Mouse (Mus musculus): ENCODE measurements around the gene Ctdspl.

The Ctdspl gene

DNA sequence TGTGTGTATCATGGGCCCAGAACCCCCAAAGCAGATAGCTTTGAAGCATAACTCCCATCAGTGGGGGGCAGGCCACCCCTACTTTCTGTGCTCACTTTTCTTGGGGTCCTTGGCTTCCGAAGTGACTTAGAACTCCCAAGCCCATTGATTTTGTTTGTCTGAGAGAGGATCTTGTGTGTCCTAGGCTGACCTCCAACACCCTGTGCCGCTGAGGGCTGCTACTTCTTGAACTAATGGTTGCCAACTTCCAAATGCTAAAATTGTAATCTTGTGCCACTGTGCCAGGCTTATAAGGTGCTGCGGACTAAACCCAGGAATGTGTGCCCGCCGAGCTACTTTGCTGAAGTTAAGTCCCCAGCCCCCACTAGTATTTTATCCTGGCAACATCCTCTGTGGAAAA is 164.2 kb downstream of the Ctdspl start:
- DNase-seq (ENCODE audit: low read depth in 2 of 2, low spot score in 2 of 2) = no peak

DNA sequence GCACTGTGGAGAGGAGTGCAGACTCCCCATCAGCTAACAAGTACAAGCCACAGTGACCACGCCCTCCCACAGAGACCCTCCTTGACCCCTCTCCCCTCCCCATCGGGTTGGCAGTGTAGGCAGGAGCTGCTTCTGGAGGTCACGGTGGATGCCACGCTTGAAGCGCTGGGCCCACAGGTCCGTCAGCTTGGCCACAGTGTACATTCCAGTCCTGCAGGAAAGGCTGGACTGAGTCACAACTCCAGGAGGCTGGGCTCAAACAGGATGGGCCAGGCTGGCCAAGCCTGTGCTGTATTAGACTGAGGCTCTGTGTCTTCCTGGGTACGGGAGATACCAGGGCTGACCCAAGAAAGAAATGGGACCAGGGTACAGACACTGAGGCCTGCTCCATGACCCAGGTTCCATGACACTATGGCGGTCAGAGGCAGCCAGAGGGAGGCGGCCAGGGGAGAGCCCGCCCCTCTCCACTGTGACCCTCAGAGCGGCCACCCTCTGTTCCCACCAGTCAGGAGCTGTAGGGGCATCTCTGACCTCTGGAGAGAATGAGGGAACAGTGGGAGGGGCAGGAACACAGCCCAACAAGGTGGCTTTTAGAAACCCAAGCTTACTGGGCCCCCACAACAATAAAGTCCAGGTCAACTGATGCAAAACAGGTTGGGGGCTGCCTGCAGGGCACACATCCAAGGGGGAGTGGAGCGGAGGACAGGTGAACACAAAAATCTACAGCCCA is 165.5 kb downstream of the Ctdspl start:
- DNase-seq (ENCODE audit: low read depth in 2 of 2, low spot score in 2 of 2) = no peak

DNA sequence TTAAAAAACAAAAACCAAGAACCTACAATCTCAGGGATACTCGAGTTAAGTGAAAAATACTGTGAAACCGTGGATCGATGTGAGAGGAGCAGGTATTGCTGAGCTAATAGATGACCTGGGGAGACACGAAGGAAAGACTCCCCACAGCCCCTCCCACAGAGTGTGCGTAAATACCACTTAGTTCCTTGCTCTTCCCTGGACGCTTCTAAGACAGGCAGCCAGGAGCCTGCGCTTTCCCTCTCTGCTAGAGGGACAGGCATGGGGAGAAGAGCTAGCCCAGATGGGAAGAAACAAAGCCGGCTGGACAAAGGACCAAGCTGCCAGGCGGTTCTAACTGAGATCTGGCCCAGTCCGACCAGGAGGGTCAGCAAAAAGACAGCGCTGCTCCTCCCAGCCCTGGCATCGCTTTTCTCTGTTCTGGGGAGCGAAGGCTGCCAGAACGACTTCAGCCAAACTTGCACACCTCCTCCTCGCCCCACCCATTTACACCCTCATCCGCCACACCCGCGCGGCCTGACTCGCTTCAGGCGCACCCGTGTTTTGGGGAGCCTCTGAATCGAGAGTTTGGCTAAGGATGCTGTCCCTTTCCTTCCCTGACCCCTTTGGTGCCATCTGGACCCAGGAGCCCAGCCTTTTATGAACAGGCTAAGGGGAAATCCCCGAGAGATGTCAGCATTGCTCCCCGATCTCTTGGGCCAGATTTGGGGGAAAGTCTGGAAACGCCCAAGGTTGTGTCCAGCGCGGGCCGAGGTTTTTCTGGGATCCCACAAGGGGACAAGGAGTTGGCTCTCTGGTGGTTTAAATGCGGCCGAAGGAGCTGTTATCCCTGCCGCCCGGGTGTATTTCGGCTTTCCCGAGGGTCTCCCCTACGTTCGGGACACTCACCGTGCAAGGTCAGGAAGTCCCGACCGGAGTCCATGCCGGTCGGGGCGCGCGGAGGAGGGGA is 166.5 kb downstream of the Ctdspl start:
- DNase-seq (ENCODE audit: low read depth in 2 of 2, low spot score in 2 of 2) = no peak
